Mouse (Mus musculus): Measurements from ENCODE around the gene Sfrp5. TPM values are rescaled to one million over a fixed set of nuclear protein-coding genes. Genes with fewer than 3 reads are reported as not detected.

Sfrp5 gene
- polyA plus RNA-seq (2015; fragmentation: Illumina TruSeq; extraction: RNeasy Lipid Tissue Mini Kit (QIAGEN cat#74804); ENCODE audit: insufficient read depth, low read depth, low replicate concordance) = 4.6 TPM

GRCm38 (mm10) chr19:42201696-42202381 lies at the start of gene Sfrp5:
Gene Sfrp5 (minus strand): TSS chr19:42202252.

GRCm38 (mm10) chr19:42247519-42247918 lies 45.5 kb upstream of the Sfrp5 start, which contains the start of gene Golga7b:
Gene Golga7b (plus strand): TSS chr19:42247574.

GRCm38 (mm10) chr19:42163764-42164163 lies 38.3 kb downstream of the Sfrp5 start, which contains the start of gene Zfyve27:
Gene Zfyve27 (plus strand): TSS chr19:42163951.

Other genes with a start within 250 kb of the Sfrp5 start
- gene Mms19, start 221.1 kb downstream of the Sfrp5 start, polyA plus RNA-seq (2015; fragmentation: Illumina TruSeq; extraction: RNeasy Lipid Tissue Mini Kit (QIAGEN cat#74804); ENCODE audit: insufficient read depth, low read depth, low replicate concordance) = 12.2 TPM
- 4.7 TPM for gene Ubtd1, start 220.5 kb downstream of the Sfrp5 start, polyA plus RNA-seq (2015; fragmentation: Illumina TruSeq; extraction: RNeasy Lipid Tissue Mini Kit (QIAGEN cat#74804); ENCODE audit: insufficient read depth, low read depth, low replicate concordance)
- not detected for gene Ankrd2, start 166.3 kb downstream of the Sfrp5 start, polyA plus RNA-seq (2015; fragmentation: Illumina TruSeq; extraction: RNeasy Lipid Tissue Mini Kit (QIAGEN cat#74804); ENCODE audit: insufficient read depth, low read depth, low replicate concordance)
- 1.3 TPM for gene Hoga1, start 156.6 kb downstream of the Sfrp5 start, polyA plus RNA-seq (2015; fragmentation: Illumina TruSeq; extraction: RNeasy Lipid Tissue Mini Kit (QIAGEN cat#74804); ENCODE audit: insufficient read depth, low read depth, low replicate concordance)
- gene 4933411K16Rik, start 150.0 kb downstream of the Sfrp5 start, polyA plus RNA-seq (2015; fragmentation: Illumina TruSeq; extraction: RNeasy Lipid Tissue Mini Kit (QIAGEN cat#74804); ENCODE audit: insufficient read depth, low read depth, low replicate concordance) = not detected
- 1.7 TPM for gene Morn4, start 115.9 kb downstream of the Sfrp5 start, polyA plus RNA-seq (2015; fragmentation: Illumina TruSeq; extraction: RNeasy Lipid Tissue Mini Kit (QIAGEN cat#74804); ENCODE audit: insufficient read depth, low read depth, low replicate concordance)
- gene Pi4k2a, start 111.8 kb downstream of the Sfrp5 start, polyA plus RNA-seq (2015; fragmentation: Illumina TruSeq; extraction: RNeasy Lipid Tissue Mini Kit (QIAGEN cat#74804); ENCODE audit: insufficient read depth, low read depth, low replicate concordance) = 8.0 TPM
- 3.1 TPM for gene Avpi1, start 73.2 kb downstream of the Sfrp5 start, polyA plus RNA-seq (2015; fragmentation: Illumina TruSeq; extraction: RNeasy Lipid Tissue Mini Kit (QIAGEN cat#74804); ENCODE audit: insufficient read depth, low read depth, low replicate concordance)
- 14.6 TPM for gene Marveld1, start 54.9 kb downstream of the Sfrp5 start, polyA plus RNA-seq (2015; fragmentation: Illumina TruSeq; extraction: RNeasy Lipid Tissue Mini Kit (QIAGEN cat#74804); ENCODE audit: insufficient read depth, low read depth, low replicate concordance)
- 7.8 TPM for gene Zfyve27, start 38.3 kb downstream of the Sfrp5 start, polyA plus RNA-seq (2015; fragmentation: Illumina TruSeq; extraction: RNeasy Lipid Tissue Mini Kit (QIAGEN cat#74804); ENCODE audit: insufficient read depth, low read depth, low replicate concordance)
- gene Golga7b, start 45.3 kb upstream of the Sfrp5 start, polyA plus RNA-seq (2015; fragmentation: Illumina TruSeq; extraction: RNeasy Lipid Tissue Mini Kit (QIAGEN cat#74804); ENCODE audit: insufficient read depth, low read depth, low replicate concordance) = not detected
- gene Crtac1, start 229.5 kb upstream of the Sfrp5 start, polyA plus RNA-seq (2015; fragmentation: Illumina TruSeq; extraction: RNeasy Lipid Tissue Mini Kit (QIAGEN cat#74804); ENCODE audit: insufficient read depth, low read depth, low replicate concordance) = not detected